Mouse (Mus musculus) limb, embryonic 10.5 days (tissue): ENCODE measurements around the gene Fsd1. TPM values are rescaled to one million over a fixed set of nuclear protein-coding genes. Genes with fewer than 3 reads are reported as not detected.

Experiments
- DNase-seq: peaks from one replicate; pipeline ENCODE4 v3.0.0-alpha.2; 2017; ENCODE audit warnings: low spot score
- H3K27ac ChIP-seq: fragments of 300-500 bp; sonication (generic); 2 replicates; pipeline ENCODE4 v1.5.1; 2016; ENCODE audit warnings: mild to moderate bottlenecking
- H3K27me3 ChIP-seq: fragments of 300-500 bp; sonication (generic); 2 replicates; pipeline ENCODE4 v1.6.1; 2016; ENCODE audit warnings: low read depth, mild to moderate bottlenecking; ENCODE audit not compliant: poor library complexity, severe bottlenecking
- H3K36me3 ChIP-seq: fragments of 300-500 bp; sonication (generic); 2 replicates; pipeline ENCODE4 v1.6.1; 2016; ENCODE audit warnings: mild to moderate bottlenecking, moderate library complexity
- H3K4me1 ChIP-seq: fragments of 300-500 bp; sonication (generic); 2 replicates; pipeline ENCODE4 v1.6.1; 2016
- H3K4me3 ChIP-seq: fragments of 300-500 bp; sonication (generic); 2 replicates; pipeline ENCODE4 v1.5.1; 2016; ENCODE audit warnings: mild to moderate bottlenecking, moderate library complexity
- H3K9me3 ChIP-seq: fragments of 300-500 bp; sonication (generic); replicated peaks from 2 replicates; pipeline ENCODE4 v1.6.1; 2016; ENCODE audit warnings: mild to moderate bottlenecking
- WGBS: fragments of 180-500 bp; shearing (Covaris S2); methylation state at CpG from one replicate; pipeline ENCODE4 v1.1.7; 2016; 5-methylcytosine and 5-hydroxymethylcytosine counted together
- polyA plus RNA-seq: library from polyadenylated mRNA; unstranded; fragments of >200 nt; fragmentation: Nextera tagmentation; extraction: Ambion mirVana; gene quantifications from 2 replicates; pipeline ENCODE4 v1.2.1, GENCODE M21; 2016

Fsd1 gene
- polyA plus RNA-seq, 1 experiment from 2014 or later = 56.6 TPM

- peaks cover 12% of the 10 kb centered on the region for H3K36me3 ChIP-seq
- H3K9me3 ChIP-seq = no peaks in the 10 kb centered on the region
- no peak for DNase-seq
- H3K27ac ChIP-seq = no peak overlapping the region
- peaks cover 31% of the 10 kb centered on the region for H3K4me1 ChIP-seq
- H3K27me3 ChIP-seq = peaks cover 18% of the 10 kb centered on the region
- peak overlapping the region; percentile 61 for H3K4me3 ChIP-seq
- WGBS = 41% methylated on average over 6 of the region's 6 CpGs
Observed at GRCm38 (mm10) chr17:55956591-55956990, 29.7 kb upstream of the Fsd1 start.

DNA sequence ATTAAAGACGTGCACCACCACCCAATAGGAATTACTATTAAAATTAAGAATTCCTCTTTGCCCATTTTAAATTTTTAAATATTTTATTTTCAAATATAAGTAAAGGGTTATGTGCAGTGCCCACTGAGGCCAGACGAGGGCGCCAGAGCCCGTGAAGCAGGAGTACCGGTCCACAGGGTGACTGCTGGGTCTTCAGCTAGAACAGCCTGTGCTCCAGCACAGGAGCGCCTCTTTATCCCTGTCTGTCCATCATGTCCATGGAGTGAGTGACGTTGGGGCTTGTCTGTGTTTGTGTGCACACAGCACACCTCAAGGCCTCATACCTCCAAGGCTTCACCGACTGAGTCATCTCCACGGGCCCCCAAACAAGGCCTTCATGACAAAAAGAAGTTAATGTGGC lies 29.1 kb upstream of the Fsd1 start:
- Histone ChIP-seq H3K9me3 (no peaks in the 10 kb centered on the region), H3K4me1 (peaks cover 31% of the 10 kb centered on the region), H3K4me3 (no peak overlapping the region; the same call in 1 of the 2 replicates), H3K36me3 (peaks cover 18% of the 10 kb centered on the region), H3K27me3 (peaks cover 18% of the 10 kb centered on the region), H3K27ac (no peak overlapping the region)
- DNase-seq = peak; percentile 82
- 20% methylated on average over 9 of the region's 9 CpGs for WGBS

- peak; percentile 18 for DNase-seq
- Histone ChIP-seq H3K27me3 (peaks cover 18% of the 10 kb centered on the region), H3K27ac (peak overlapping the region; percentile 92), H3K4me1 (peaks cover 31% of the 10 kb centered on the region), H3K9me3 (no peaks in the 10 kb centered on the region), H3K36me3 (peaks cover 22% of the 10 kb centered on the region), H3K4me3 (peak overlapping the region; percentile 62)
- WGBS = 82% methylated on average over 13 of the region's 13 CpGs
Observed at GRCm38 (mm10) chr17:55957726-55958583, 28.4 kb upstream of the Fsd1 start.

DNA sequence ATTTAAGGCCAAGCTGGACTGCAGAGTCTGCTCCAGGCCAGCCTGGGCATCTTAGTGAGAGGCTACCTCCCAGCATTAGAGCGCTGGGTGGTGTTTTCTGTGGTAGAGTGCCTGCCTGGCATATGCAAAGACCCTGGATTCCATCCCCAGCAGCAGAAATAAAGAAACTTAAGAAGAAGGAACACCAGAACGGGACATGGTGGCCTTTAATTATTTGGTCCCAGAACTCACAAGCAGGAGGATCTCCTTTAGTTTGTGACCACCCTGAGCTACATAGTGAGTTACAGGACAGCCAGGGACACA lies 27.8 kb upstream of the Fsd1 start:
- DNase-seq = no peak
- Histone ChIP-seq H3K4me3 (peak overlapping the region; percentile 62), H3K27ac (peak overlapping the region; percentile 92), H3K9me3 (no peaks in the 10 kb centered on the region), H3K27me3 (peaks cover 18% of the 10 kb centered on the region), H3K4me1 (peaks cover 31% of the 10 kb centered on the region), H3K36me3 (peaks cover 28% of the 10 kb centered on the region)
- 25% methylated on average over 2 of the region's 2 CpGs for WGBS

DNA sequence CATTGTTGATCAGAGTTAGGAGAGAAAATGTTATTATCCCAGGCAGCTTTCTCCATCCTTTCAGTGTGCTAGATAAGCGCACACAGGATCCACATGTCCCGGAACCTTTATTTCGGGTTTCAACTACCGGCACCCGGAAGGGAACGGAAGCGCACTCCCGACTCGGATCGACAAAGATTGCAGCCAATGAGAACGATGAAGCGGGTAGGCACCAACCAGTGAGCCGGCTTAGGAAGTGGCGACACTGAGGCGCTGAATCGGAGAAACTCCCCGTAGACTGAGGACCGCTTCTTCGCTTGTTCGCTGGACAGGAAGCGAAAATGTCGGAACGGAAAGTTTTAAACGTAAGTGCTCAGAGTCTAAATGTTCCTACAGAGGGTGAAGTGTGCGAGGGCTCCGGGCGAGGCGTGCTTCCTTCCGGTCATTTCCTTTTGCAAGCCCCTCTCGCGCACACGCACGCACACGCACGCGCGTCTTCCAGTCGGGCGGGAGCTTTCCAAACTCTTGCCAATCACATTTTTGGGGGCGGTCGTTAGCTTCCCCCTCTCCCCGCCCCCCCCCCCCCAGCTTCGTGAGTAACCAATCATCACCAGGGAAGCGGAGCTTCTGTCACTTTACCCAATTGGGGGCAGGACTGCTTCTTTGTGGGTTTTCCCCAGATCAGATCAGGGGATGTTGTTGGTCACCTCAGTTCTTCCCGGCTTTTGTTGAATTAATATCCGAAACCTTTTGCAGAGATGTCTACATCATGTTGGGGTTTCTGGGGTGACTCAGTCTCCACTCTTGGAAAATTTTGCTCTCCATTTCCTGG lies 27.2 kb upstream of the Fsd1 start, which contains the start of gene Yju2:
Gene Yju2 (plus strand): TSS at position 182 of the 811 bp plus-strand sequence.
- DNase-seq = peak; percentile 93
- Histone ChIP-seq H3K27ac (peak within 1 kb of the TSS; percentile 92), H3K4me3 (peak within 1 kb of the TSS; percentile 62), H3K4me1 (peaks cover 31% of the 10 kb centered on the region), H3K27me3 (peaks cover 16% of the 10 kb centered on the region), H3K9me3 (no peaks in the 10 kb centered on the region), H3K36me3 (peaks cover 34% of the 10 kb centered on the region)
- WGBS = under 1% methylated on average over 45 of the region's 46 CpGs

GRCm38 (mm10) chr17:55959946-55960740 lies 26.2 kb upstream of the Fsd1 start:
- Histone ChIP-seq H3K27me3 (peaks cover 6% of the 10 kb centered on the region), H3K27ac (peak overlapping the region; percentile 92; the same call in 1 of the 2 replicates), H3K4me1 (peaks cover 31% of the 10 kb centered on the region), H3K9me3 (no peaks in the 10 kb centered on the region), H3K36me3 (peaks cover 44% of the 10 kb centered on the region), H3K4me3 (peak overlapping the region; percentile 62)
- no peak for DNase-seq
- 81% methylated on average over 10 of the region's 10 CpGs for WGBS

- Histone ChIP-seq H3K27ac (no peak overlapping the region), H3K4me1 (peaks cover 30% of the 10 kb centered on the region), H3K4me3 (no peak overlapping the region), H3K9me3 (no peaks in the 10 kb centered on the region), H3K27me3 (no peaks in the 10 kb centered on the region), H3K36me3 (peaks cover 50% of the 10 kb centered on the region)
- peak; percentile 26 for DNase-seq
Observed at GRCm38 (mm10) chr17:55960791-55961190, 25.5 kb upstream of the Fsd1 start.

- Histone ChIP-seq H3K4me3 (no peak overlapping the region), H3K27me3 (no peaks in the 10 kb centered on the region), H3K9me3 (no peaks in the 10 kb centered on the region), H3K4me1 (peaks cover 21% of the 10 kb centered on the region), H3K36me3 (peaks cover 58% of the 10 kb centered on the region), H3K27ac (no peak overlapping the region)
- DNase-seq = no peak
- 93% methylated on average over 7 of the region's 7 CpGs for WGBS
Observed at GRCm38 (mm10) chr17:55961631-55962030, 24.7 kb upstream of the Fsd1 start.

- Histone ChIP-seq H3K9me3 (no peaks in the 10 kb centered on the region), H3K4me1 (peaks cover 14% of the 10 kb centered on the region), H3K4me3 (no peak overlapping the region), H3K27me3 (no peaks in the 10 kb centered on the region), H3K36me3 (peaks cover 74% of the 10 kb centered on the region), H3K27ac (no peak overlapping the region)
- no peak for DNase-seq
- 92% methylated on average over 14 of the region's 14 CpGs for WGBS
Observed at GRCm38 (mm10) chr17:55963171-55963570, 23.1 kb upstream of the Fsd1 start.

- WGBS = 93% methylated on average over 10 of the region's 10 CpGs
Observed at GRCm38 (mm10) chr17:55964496-55964895, 21.8 kb upstream of the Fsd1 start.

DNA sequence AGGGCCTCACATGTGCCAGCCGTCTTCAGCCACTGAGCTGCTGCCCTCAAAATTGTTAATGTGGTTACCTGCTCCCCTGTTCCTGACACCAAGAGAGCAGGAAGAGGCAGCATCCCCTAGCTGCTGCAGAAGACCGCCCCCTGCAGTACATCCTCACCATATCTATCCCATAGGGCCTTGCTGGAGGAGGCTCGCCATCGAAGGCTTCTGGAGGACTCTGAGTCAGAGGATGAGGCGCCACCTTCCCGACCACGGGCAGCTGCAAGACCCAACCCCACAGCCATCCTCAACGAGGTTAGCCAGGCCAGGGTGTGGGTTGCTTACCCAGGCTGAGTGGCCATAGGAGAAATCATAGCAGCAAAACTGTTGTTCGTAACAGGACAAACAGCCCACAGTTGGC lies 21.3 kb upstream of the Fsd1 start:
- peaks cover 80% of the 10 kb centered on the region for H3K36me3 ChIP-seq
- peaks cover 13% of the 10 kb centered on the region for H3K4me1 ChIP-seq
- no peak overlapping the region for H3K4me3 ChIP-seq
- H3K27me3 ChIP-seq = 0 out of 2 replicates have a peak, but pooled peaks cover 12% of the 10 kb centered on the region
- H3K27ac ChIP-seq = no peak overlapping the region
- H3K9me3 ChIP-seq = no peaks in the 10 kb centered on the region
- 81% methylated on average over 9 of the region's 9 CpGs for WGBS
- DNase-seq = no peak

More at GRCm38 (mm10) chr17:55964496-55964895, 21.8 kb upstream of the Fsd1 start:
- Histone ChIP-seq H3K27me3 (0 out of 2 replicates have a peak, but pooled peaks cover 7% of the 10 kb centered on the region), H3K36me3 (peaks cover 80% of the 10 kb centered on the region), H3K4me1 (peaks cover 13% of the 10 kb centered on the region), H3K4me3 (no peak overlapping the region), H3K9me3 (no peaks in the 10 kb centered on the region), H3K27ac (no peak overlapping the region)
- DNase-seq = no peak

- Histone ChIP-seq H3K36me3 (peaks cover 63% of the 10 kb centered on the region), H3K27ac (no peak overlapping the region), H3K4me3 (no peak overlapping the region), H3K9me3 (no peaks in the 10 kb centered on the region), H3K27me3 (peaks cover 23% of the 10 kb centered on the region), H3K4me1 (peaks cover 28% of the 10 kb centered on the region)
- WGBS = 95% methylated on average over 4 of the region's 4 CpGs
- DNase-seq = no peak
Observed at GRCm38 (mm10) chr17:55967186-55967585, 19.1 kb upstream of the Fsd1 start.
